Mouse (Mus musculus): Measurements from ENCODE around the gene Zfp426.

DNA sequence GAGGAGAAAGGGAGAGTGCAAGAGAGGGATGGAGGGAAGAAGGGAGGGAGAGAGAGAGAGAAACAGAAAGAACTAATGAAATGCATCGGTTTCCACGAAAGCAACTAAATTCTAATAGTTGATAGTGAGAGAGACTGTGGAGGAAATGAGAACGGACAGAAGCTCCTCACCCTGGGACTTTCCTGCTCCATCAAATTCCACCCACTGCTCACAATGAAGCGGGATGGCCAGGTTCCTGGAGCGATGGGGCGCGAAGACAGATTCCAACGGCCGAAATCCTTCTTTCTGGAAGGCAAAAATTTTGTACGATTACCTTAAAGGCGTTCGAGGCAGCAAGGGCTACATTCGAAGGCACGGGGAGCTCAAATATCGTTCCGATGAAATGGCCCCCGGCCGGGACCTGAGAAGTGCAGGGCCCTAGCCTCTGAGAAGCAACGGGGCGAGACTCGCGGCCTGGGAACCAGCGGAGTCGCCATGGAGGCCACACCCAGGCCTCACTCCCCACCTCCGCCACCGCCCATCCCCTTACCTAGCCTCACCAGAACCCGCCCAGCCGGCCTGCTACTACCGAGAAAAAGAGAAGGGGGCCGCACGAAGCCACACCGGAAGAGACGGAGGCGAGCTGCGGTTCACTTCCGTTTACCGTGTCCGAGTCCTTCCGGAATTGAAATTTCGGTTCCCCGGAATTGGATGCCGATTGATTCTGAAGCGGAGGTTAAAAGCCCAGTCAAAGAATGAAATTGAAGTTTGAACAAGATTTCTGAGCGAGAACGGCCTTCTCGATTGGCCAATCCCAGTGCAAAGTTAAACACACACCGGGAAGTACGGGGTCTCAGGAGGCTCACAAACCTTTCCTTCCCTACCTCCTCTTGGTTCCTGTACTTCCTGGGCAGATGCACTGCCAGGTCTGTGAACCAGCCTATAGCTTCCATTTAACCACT, 32.9 kb downstream of the Zfp426 start, which contains the start of gene Zfp26:
- TF ChIP-seq TBP (conservative IDR thresholded peaks at IDR 0.05; ENCODE audit: low read depth, low read length) (peak; percentile 83; the same call in 1 of the 2 replicates), CTCF (conservative IDR thresholded peaks at IDR 0.05 in 1 of 2, IDR thresholded peaks at IDR 0.05 in 1 of 2; ENCODE audit: low read depth in 2 of 2, low read length in 2 of 2) (no peak), MAFK (IDR thresholded peaks at IDR 0.05; ENCODE audit: insufficient replicate concordance, low read length) (no peak), JUND (conservative IDR thresholded peaks at IDR 0.05; ENCODE audit: low read depth, low read length) (no peak), USF2 (conservative IDR thresholded peaks at IDR 0.05; ENCODE audit: low read depth, low read length) (no peak), MAZ (IDR thresholded peaks at IDR 0.05; ENCODE audit: low read depth, low read length) (peak; percentile 57; the same call in 1 of the 2 replicates), GABPA (IDR thresholded peaks at IDR 0.05; ENCODE audit: insufficient replicate concordance, low read depth, low read length) (0 out of 2 replicates have a peak, but pooled peaks have one; percentile 7), EP300 (IDR thresholded peaks at IDR 0.05; ENCODE audit: low read length) (no peak), ELF1 (IDR thresholded peaks at IDR 0.05; ENCODE audit: low read depth, low read length) (peak; percentile 93), ZKSCAN1 (IDR thresholded peaks at IDR 0.05; ENCODE audit: borderline replicate concordance, low read depth, low read length) (no peak), ZC3H11A (IDR thresholded peaks at IDR 0.05; ENCODE audit: low read depth, low read length) (no peak), SIN3A (IDR thresholded peaks at IDR 0.05; ENCODE audit: low read length) (peak; percentile 83)
